Mouse (Mus musculus): Measurements from ENCODE around the gene Apob. TPM values are rescaled to one million over a fixed set of nuclear protein-coding genes. Genes with fewer than 3 reads are reported as not detected.
"Not testable (repeated sequence)": the region's sequence is repeated elsewhere in the genome, so short reads cannot be mapped to it uniquely, and the experiment has no call there.

Apob gene
- polyA plus RNA-seq, 1 experiment from 2014 or later, result 0.22 TPM

DNA sequence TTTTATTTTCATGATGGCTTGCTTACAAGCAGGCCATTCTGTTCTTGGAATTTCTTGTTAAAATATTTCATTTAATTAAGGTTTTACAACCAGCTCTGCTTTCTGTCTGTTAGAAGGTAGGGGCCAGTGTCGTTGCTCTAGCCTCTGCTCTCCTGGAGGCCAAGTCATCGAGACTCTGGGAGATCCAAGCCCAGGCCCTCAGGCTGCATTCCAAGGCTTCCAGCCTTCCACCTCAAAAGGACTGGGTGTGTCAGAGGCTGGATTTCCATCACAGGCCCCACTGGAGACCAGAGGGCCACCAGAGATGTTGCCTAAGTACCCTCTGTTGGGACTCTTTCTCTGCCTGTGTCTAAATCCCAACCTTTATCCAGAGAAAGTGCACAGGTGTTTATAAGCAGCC is 52.6 kb downstream of the Apob start:
- Histone ChIP-seq H3K4me1 (ENCODE audit: control insufficient read depth, insufficient read depth, low read length) (no peaks in the 10 kb centered on the region), H3K4me2 (replicated peaks; ENCODE audit: low read depth, low read length) (no peak overlapping the region), H3K4me3 (ENCODE audit: low read length) (no peak overlapping the region), H3K27me3 (ENCODE audit: control insufficient read depth, insufficient read depth, low read length) (no peaks in the 10 kb centered on the region), H3K9me3 (ENCODE audit: control insufficient read depth, low read length) (no peaks in the 10 kb centered on the region), H3K9ac (ENCODE audit: low read depth, low read length) (no peak overlapping the region), H3K27ac (ENCODE audit: low read depth, low read length) (no peak overlapping the region), H3K36me3 (ENCODE audit: control insufficient read depth, insufficient read depth, low read length) (no peaks in the 10 kb centered on the region)
- no peak for ATAC-seq (ENCODE audit: low FRiP score, low TSS enrichment)
- 46% methylated on average over 2 of the region's 2 CpGs for WGBS

DNA sequence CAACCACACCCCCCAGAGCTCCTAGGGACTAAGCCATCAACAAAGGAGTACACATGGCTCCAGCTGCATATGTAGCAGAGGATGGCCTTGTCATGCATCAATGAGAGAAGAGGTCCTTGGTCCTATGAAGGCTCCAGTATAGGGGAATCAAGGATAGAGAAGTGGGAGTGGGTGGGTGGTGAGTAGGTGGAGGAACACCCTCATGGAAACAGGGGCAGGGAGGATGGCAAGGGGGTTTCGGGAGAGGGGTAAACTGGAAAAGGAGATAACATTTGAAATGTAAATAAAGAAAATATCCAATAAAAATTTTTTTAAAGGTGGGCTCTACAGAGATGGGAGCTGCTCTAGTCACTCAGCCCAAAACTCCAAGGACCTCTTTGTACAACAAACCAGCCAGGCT is 53.7 kb downstream of the Apob start:
- not testable (repeated sequence) for H3K27ac ChIP-seq (ENCODE audit: low read depth, low read length); H3K4me1 ChIP-seq (ENCODE audit: control insufficient read depth, insufficient read depth, low read length); H3K27me3 ChIP-seq (ENCODE audit: control insufficient read depth, insufficient read depth, low read length); H3K4me3 ChIP-seq (ENCODE audit: low read length); H3K36me3 ChIP-seq (ENCODE audit: control insufficient read depth, insufficient read depth, low read length); H3K4me2 ChIP-seq (replicated peaks; ENCODE audit: low read depth, low read length); H3K9me3 ChIP-seq (ENCODE audit: control insufficient read depth, low read length); H3K9ac ChIP-seq (ENCODE audit: low read depth, low read length)
- WGBS, result 81% methylated on average over 1 of the region's 1 CpGs
- ATAC-seq (ENCODE audit: low FRiP score, low TSS enrichment), result 0 out of 2 replicates have a peak, but pooled peaks have one; percentile 32

DNA sequence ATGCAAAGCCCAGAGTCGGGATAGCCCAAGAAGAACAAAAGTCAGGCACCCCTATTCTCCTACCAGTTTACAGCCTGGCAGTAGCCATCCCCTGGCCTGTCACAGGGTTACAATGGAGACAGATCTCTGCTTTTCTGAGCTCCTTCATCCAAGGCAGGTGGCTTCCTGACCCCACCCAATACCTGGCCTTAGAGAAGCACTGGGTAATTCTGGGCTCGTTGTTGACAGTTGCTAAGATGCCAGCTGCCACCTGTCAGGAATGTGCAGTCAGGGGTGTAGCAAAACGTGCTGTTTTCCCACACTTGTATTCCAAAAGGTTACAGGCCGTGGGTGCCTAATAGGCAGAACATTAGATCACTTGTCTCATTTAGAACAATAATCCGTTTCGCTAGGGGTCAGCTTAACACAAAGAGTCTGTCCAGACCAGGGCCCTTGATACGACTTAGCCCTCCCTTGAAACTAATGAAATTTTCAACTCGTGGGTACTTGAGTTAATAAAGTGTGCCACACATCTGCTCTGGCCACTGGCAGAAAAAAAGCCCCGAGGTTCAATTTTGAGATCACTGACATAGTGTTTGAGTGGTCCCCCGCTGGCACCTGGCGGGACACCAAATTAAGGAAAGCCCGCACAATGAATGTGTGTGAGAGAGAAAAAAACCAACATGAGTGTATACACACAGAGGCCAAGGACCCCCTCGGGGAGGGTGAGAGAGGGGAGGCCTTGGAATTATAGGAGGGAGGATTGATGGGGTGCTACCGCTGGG is 54.3 kb downstream of the Apob start:
- Histone ChIP-seq H3K36me3 (ENCODE audit: control insufficient read depth, insufficient read depth, low read length) (no peaks in the 10 kb centered on the region), H3K4me3 (ENCODE audit: low read length) (no peak overlapping the region), H3K4me2 (replicated peaks; ENCODE audit: low read depth, low read length) (no peak overlapping the region), H3K9ac (ENCODE audit: low read depth, low read length) (no peak overlapping the region), H3K27ac (ENCODE audit: low read depth, low read length) (no peak overlapping the region), H3K9me3 (ENCODE audit: control insufficient read depth, low read length) (no peaks in the 10 kb centered on the region), H3K27me3 (ENCODE audit: control insufficient read depth, insufficient read depth, low read length) (no peaks in the 10 kb centered on the region), H3K4me1 (ENCODE audit: control insufficient read depth, insufficient read depth, low read length) (no peaks in the 10 kb centered on the region)
- ATAC-seq (ENCODE audit: low FRiP score, low TSS enrichment), result 0 out of 2 replicates have a peak, but pooled peaks have one; percentile 16
- WGBS, result 43% methylated on average over 14 of the region's 14 CpGs

DNA sequence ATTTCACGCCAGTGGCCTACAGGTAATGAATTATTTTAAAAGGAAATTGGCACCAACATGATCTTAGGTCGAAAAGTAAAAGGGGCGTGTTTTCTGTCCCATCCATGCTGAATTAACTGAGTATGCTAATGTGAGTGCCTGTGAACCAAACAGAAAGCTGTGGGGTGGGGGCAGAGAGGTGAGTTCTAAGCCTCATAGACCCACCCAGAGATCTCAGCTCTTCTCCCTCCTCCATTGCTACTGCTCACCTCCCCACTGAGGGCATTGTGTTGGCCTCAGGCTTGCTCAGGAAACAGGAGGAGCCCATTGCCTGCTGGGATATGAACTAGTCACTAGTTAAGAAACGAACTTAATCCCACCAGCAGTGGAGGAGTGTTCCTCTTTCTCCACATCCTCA is 54.9 kb downstream of the Apob start:
- Histone ChIP-seq H3K9me3 (ENCODE audit: control insufficient read depth, low read length) (no peaks in the 10 kb centered on the region), H3K9ac (ENCODE audit: low read depth, low read length) (no peak overlapping the region), H3K36me3 (ENCODE audit: control insufficient read depth, insufficient read depth, low read length) (no peaks in the 10 kb centered on the region), H3K27me3 (ENCODE audit: control insufficient read depth, insufficient read depth, low read length) (no peaks in the 10 kb centered on the region), H3K27ac (ENCODE audit: low read depth, low read length) (no peak overlapping the region), H3K4me3 (ENCODE audit: low read length) (no peak overlapping the region), H3K4me1 (ENCODE audit: control insufficient read depth, insufficient read depth, low read length) (no peaks in the 10 kb centered on the region), H3K4me2 (replicated peaks; ENCODE audit: low read depth, low read length) (no peak overlapping the region)
- 46% methylated on average over 4 of the region's 4 CpGs for WGBS
- no peak for ATAC-seq (ENCODE audit: low FRiP score, low TSS enrichment)

DNA sequence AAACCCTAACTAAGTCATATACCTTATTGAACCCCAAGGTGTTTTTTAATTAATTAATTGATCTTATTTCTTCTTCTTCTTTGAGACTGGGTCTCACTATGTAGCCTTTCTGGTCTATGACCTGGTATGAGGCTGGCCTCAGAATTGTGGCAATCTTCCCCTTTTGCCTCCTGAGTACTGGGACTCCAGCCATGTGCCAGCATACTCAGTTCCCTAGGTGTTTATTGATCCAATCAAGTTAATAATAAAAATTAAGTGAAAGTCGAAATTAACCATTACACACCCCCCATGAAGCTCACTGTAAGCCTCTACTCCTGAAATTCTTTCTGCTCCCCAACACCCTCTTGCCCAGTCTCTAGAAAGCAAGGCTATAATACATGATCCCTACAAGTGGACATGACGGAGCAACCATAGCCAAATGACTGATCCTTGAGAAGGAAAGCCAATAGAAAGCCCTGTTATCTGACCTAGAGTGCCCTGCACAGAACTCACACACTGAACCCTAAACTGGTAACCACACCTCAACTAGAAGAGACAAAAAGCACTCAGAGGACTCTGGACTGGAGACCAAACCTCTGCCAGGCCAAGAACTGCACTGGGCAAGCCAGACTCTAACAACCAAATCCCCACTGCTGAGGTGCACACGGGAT is 60.8 kb downstream of the Apob start:
- ATAC-seq (ENCODE audit: low FRiP score, low TSS enrichment), result no peak
- Histone ChIP-seq H3K4me2 (replicated peaks; ENCODE audit: low read depth, low read length) (no peak overlapping the region), H3K36me3 (ENCODE audit: control insufficient read depth, insufficient read depth, low read length) (no peaks in the 10 kb centered on the region), H3K27me3 (ENCODE audit: control insufficient read depth, insufficient read depth, low read length) (no peaks in the 10 kb centered on the region), H3K4me3 (ENCODE audit: low read length) (no peak overlapping the region), H3K4me1 (ENCODE audit: control insufficient read depth, insufficient read depth, low read length) (no peaks in the 10 kb centered on the region), H3K27ac (ENCODE audit: low read depth, low read length) (no peak overlapping the region), H3K9ac (ENCODE audit: low read depth, low read length) (no peak overlapping the region), H3K9me3 (ENCODE audit: control insufficient read depth, low read length) (no peaks in the 10 kb centered on the region)
- 89% methylated on average over 3 of the region's 3 CpGs for WGBS

DNA sequence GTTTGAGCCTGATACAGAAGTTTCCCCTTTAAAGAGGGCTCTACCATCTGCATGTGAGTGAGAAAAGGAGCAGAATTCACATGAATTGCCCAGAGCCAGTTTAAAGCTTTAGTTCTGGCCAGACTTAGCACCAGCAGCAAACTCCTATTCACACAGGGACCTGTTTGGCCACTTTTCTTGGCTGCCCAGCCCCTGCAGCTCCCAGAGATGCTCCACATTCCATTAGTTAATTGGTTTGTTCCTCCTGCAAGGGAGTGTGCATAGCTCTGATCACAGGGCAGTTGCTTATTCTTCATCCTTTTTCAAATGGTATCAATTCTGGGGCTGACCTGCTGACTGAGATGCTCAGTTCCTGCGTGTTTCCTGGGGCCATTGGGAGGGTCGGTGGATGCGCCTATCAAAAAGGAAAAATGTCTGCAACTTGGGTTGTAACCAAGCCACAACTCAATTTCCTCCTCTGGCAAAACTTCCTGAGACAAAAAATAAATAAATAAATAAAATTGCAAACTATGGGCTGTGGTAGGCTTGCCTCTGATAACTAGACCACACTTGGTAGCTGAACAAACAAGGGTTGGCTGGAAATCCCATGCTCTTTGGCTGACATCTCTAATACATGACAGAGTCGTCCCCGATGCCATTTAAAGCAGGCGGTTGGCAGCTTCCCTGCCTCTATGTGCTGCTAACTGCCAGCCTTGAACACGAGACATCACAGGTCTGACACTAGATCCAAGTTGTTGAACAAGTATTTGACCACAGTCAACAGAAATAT is 65.4 kb downstream of the Apob start:
- 81% methylated on average over 7 of the region's 7 CpGs for WGBS
- H3K36me3 ChIP-seq (ENCODE audit: control insufficient read depth, insufficient read depth, low read length), result no peaks in the 10 kb centered on the region
- H3K27me3 ChIP-seq (ENCODE audit: control insufficient read depth, insufficient read depth, low read length), result no peaks in the 10 kb centered on the region
- no peaks in the 10 kb centered on the region for H3K4me1 ChIP-seq (ENCODE audit: control insufficient read depth, insufficient read depth, low read length)
- H3K4me2 ChIP-seq (replicated peaks; ENCODE audit: low read depth, low read length), result no peak overlapping the region
- no peaks in the 10 kb centered on the region for H3K9me3 ChIP-seq (ENCODE audit: control insufficient read depth, low read length)
- no peak overlapping the region for H3K27ac ChIP-seq (ENCODE audit: low read depth, low read length)
- H3K4me3 ChIP-seq (ENCODE audit: low read length), result no peak overlapping the region
- no peak for ATAC-seq (ENCODE audit: low FRiP score, low TSS enrichment)
- no peak overlapping the region for H3K9ac ChIP-seq (ENCODE audit: low read depth, low read length)

DNA sequence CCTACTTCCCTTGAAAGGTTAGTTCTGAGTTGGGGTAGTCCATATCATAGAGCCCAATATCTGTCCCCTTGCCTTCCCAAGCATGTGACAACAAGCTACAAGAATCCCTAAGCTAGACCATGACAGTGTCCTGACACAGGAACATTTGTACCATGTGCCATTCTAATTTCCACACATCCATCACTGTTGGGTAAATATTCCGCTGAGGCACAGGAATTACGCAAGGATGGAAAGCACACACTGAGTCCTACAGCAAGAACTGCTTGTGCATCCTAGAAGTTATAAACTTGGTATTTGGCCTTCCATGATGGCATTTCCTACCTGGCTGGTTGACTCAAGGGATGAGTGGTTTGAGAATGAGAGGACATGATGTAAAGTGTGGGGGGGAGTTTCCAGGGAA is 69.6 kb downstream of the Apob start:
- ATAC-seq (ENCODE audit: low FRiP score, low TSS enrichment), result no peak
- Histone ChIP-seq H3K9me3 (ENCODE audit: control insufficient read depth, low read length) (no peaks in the 10 kb centered on the region), H3K4me2 (replicated peaks; ENCODE audit: low read depth, low read length) (no peak overlapping the region), H3K4me1 (ENCODE audit: control insufficient read depth, insufficient read depth, low read length) (no peaks in the 10 kb centered on the region), H3K4me3 (ENCODE audit: low read length) (no peak overlapping the region), H3K9ac (ENCODE audit: low read depth, low read length) (no peak overlapping the region), H3K36me3 (ENCODE audit: control insufficient read depth, insufficient read depth, low read length) (no peaks in the 10 kb centered on the region), H3K27me3 (ENCODE audit: control insufficient read depth, insufficient read depth, low read length) (no peaks in the 10 kb centered on the region), H3K27ac (ENCODE audit: low read depth, low read length) (no peak overlapping the region)
- 97% methylated on average over 2 of the region's 2 CpGs for WGBS

DNA sequence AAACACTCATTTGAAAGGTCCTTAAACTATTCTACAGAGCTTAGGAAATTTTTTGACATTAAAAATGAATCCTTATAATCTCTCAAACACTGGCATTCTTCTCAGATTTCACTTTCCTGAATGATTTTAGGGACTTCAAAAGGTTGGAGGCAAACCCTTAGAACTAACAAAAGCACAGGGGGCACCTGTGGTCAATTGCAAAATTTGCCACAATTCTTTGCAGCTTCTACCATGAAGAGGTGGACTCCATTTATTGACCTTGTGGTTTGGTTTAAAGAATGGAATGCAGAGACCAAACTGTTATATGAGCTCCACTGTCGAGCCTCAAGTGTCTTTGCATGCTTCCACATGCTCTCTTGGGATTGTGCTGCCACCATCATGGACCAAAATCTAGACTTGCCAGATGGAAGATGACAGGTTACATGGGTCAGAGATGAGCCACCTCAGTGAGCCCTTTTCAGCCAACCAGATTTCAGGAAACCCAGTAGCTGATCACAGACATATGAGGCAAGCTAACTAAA is 70.4 kb downstream of the Apob start:
- H3K36me3 ChIP-seq (ENCODE audit: control insufficient read depth, insufficient read depth, low read length), result no peaks in the 10 kb centered on the region
- ATAC-seq (ENCODE audit: low FRiP score, low TSS enrichment), result no peak
- H3K27ac ChIP-seq (ENCODE audit: low read depth, low read length), result no peak overlapping the region
- no peak overlapping the region for H3K4me3 ChIP-seq (ENCODE audit: low read length)
- H3K27me3 ChIP-seq (ENCODE audit: control insufficient read depth, insufficient read depth, low read length), result no peaks in the 10 kb centered on the region
- no peaks in the 10 kb centered on the region for H3K4me1 ChIP-seq (ENCODE audit: control insufficient read depth, insufficient read depth, low read length)
- no peak overlapping the region for H3K4me2 ChIP-seq (replicated peaks; ENCODE audit: low read depth, low read length)
- WGBS, result 60% methylated on average over 1 of the region's 1 CpGs
- H3K9me3 ChIP-seq (ENCODE audit: control insufficient read depth, low read length), result no peaks in the 10 kb centered on the region
- no peak overlapping the region for H3K9ac ChIP-seq (ENCODE audit: low read depth, low read length)
